Mouse (Mus musculus) kidney, postnatal 10 days (tissue): ENCODE measurements at regions not wholly inside any gene's neighbourhood (a gene's known extent, or its start where the extent isn't known, plus 50 kb on each side); places are given as distances from the start of the nearest gene placed in this dataset.
A peak's percentile ranks its signal among the peaks of the same experiment; 100 is the strongest.

Experiments used
- DNase-seq: peaks from one replicate; pipeline ENCODE4 v3.0.0; 2021; ENCODE audit warnings: mixed read lengths

DNA sequence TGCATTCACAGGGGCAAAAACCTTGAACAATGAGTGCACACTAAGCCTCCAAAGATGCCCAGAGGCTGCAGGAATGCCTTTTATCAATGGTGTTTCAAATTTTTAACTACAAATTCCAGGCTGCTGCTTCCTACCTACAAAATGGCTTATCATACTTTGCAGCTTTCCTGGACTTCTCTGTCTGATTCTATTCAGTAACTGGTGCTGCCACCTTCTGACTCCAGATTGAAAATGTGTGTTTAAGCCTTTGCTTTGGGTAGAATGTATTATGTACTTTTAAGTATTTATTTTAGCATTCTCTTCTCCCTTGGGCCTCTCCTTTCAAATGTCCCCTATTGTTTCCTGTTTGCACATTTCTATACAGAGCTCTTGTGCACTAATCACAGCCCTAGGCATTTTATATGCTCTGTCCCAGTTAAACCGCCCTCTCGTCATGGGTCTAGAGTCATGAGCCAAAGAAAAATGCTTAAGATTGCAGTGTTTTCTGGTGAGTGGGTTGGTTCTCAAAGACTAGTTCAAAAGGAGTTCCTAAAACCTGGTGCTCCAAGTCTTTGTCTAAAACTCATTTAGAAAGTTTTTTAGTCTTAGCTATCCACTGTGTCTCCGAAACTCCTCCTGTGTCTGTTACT lies 472.3 kb upstream of the Dpp10 start:
- peak; percentile 8 for DNase-seq

DNA sequence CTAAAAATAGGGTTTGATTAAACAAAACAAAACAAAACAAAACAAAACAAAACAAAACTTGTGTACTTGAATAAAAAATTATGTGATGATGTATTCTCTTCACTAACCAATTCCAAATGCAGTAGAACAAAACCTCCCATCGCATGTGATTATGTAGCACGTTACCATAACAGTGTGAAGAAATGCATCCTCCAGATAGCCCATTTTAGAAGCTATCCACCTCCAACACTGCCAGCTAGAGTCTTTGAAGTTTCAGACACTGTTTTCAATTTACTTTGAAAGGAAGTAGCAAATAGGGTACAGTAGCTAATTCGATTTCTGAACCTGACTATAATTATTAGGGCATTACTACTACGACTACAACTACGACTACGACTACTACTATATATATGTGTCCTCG lies 465.1 kb upstream of the Dpp10 start:
- DNase-seq = no peak

DNA sequence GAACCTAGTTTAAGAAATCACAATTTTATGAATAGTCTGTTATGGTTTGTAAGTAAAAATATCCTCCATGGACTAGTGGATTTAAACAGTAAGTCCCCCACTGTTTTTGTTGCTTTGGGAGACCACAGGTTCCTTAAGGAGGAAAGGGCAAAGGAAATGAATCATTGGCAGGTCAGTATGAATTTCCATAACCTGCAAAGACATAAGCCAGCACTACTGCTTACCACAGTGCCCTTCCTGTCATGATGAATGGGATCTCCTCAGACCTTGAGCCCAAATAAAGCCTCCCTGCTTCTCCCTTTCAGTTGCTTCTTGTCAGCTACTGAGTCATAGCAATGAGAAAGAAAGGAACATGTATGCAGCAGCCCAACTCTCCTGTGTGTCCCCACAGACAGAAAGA lies 443.1 kb upstream of the Dpp10 start:
- DNase-seq = no peak

DNA sequence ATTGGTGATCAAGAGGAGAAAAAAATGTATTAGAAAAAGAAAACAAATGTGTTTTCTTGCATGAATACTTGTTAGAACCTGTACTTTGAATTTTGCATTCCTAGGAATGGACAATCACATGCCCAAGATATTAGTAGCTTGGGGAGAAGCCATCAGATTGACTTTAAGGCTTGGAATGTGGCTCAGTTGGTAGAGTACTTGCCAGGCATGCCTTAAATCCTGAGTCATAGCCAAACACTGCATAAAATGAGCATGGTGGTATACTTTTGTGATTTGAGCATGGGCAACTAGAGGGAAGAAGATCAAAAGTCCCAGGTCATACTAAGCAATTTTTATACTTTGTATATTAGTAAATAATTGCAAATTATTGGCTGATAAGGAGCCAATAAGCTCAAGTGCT lies 442.6 kb upstream of the Dpp10 start:
- DNase-seq = no peak

DNA sequence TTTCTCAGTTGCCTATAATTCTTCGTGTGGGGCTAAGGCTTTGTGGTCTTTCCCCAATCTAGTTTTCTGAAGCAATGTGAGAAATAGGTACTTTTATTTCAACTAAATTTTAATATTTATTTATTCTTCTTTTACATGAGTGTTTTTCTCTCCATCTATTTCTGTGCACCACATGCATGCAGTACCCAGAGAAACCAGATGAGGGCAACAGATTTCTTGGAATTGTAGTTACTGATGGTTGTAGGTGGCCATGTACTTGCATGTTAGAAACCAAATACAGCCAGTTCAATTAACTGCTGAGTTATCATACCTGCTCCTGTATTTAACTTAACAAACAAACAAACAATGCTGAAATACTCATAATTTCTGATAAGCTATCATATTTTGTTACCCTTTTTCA lies 404.8 kb upstream of the Dpp10 start:
- DNase-seq = peak; percentile 26

DNA sequence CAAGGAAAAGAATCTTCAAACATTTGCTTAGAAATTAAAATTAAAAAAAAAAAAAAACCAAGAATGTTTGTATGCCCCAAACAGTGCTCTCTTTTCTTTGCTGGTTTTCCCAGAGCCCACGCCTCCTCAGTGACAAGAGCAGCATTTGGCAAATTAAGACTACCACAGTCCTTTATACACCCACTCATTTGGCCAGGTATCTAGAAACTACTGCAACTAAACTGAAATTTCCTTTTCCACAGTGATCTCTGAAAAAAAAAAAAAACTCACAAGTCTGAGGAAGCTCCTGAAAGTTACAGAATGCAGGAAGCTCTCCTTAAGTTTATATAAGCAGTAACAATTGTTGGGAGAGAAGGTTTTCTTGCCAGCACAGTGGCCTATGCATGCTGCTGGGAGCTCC lies 394.2 kb upstream of the Dpp10 start:
- DNase-seq = no peak

DNA sequence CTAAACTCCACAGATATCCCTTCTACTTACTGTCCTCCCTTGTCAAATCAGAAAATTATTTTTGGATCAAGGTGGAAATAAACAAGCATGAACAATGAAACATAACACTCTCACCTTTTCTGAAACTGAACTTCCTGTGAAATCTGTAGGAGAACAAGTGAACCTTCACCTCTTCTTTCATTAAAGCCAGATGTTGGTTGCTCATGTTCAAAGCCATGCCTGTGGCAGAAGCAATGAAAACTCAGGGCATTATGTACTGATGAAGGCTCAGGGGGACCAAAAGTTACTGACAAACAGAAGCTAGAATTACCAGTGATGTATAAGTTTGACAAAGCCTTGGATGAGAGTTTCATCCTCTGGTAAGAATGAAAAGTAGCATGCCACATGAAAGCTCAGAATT lies 390.5 kb upstream of the Dpp10 start:
- DNase-seq = no peak

DNA sequence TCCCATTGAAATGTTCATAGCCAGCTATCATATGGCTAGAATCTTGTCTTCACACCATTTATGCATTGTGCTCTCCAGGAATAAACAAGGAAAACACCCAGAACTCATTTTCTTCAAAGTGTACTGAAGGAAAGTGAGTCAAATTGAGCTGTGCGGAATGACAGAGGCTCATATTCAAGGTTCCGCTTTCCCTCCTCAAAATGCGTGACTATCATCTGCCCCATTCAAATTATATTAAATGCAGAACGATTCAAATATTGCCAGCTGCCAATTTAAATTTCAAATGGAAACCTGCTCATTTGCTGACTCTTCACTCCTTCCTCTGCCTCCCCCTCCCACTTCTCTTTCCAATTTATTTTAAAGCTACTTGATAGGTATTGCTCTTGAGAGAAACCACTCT lies 384.2 kb upstream of the Dpp10 start:
- DNase-seq = no peak

DNA sequence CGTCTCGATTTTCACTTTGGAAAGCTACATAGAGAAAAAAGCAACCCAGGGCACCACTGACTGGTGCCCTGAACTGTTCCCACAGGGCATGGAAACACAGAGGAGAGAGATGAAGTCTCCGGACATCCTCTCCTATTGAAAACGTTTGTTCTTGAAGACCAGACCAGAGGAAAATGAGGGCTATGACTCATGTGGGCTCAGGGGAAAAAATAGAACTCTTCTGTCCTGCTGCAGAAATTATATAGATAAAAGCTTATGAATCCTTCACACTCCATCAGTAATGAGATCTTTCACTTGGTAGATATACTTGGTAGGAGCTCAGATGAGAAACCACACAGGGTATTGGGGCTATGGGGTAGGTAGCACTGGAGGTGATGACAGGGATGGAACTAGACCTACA lies 371.4 kb upstream of the Dpp10 start:
- no peak for DNase-seq

DNA sequence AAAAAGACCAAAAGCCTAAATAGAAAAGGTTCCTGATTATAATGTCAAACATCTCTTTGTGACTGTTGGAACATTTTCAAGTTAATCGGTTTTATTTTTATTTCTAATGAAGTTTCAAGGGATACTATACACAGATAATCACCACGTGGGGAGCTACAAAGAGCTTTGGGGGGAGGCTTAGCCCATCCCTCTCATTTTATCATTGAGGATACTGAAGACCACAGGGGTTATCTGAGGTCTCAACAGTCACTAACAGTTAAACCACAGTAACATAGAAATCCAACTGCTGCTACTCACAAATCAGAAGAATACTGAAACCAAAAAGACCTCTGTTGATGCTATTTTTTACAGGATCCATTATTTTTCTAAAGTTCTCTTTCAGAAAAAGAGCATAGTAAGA lies 364.9 kb upstream of the Dpp10 start:
- no peak for DNase-seq

DNA sequence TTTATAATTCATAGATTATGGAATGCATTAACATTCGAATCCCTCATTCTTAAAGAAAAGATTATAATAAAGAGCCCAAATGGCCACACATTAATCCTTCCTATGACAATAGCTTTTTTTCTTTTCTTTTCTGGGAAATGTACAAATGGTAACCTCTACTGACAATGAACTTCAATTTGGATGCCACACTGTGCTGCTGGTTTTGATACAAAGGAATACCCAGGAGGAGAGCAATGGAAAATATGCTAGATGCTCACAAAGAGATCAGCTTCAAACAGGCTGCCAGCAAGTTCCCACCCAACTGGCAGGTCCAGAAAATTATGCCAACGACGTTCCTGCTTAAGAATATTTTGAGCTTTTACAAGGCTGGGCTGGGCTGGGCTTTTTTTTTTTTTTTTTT lies 364.4 kb upstream of the Dpp10 start:
- DNase-seq = no peak

DNA sequence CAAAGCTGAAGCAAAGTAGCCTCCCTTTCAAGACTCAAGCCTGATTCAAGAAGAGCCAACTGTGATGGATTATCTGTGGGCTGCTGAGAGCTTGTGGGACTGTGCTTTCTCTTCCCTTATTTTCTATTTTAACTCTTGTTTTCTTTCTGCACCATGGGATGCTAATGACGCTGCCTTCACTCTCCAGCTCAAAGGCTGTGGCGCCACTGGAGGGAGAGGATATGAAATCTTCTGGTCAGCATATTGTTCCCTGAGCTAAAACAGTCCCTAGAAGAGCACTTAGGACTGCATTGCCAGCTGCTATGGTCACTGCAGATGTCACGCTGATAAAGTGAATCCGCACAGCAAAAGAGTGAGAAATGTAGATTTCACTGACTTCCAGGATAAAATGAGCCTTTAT lies 324.2 kb upstream of the Dpp10 start:
- no peak for DNase-seq

DNA sequence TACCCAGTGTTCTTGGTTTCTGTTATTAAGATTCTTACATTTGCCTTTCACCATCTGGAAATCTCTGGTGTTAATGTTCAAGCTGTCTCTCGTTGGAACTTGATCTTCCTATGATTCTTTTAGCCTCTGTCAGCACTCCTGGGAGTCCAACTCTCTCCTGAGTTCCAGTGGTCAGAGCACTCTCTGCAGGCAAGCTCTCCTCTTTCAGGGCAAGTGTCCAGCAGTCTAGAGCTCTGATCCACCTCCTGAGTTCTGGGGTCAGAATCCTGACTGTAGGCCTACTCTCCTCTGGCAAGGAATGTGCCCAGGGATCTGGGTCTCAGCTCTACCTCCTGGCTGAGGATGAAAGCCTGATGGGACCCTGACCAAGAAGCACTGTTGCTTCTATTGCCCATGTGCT lies 303.1 kb upstream of the Dpp10 start:
- DNase-seq = peak; percentile 5

DNA sequence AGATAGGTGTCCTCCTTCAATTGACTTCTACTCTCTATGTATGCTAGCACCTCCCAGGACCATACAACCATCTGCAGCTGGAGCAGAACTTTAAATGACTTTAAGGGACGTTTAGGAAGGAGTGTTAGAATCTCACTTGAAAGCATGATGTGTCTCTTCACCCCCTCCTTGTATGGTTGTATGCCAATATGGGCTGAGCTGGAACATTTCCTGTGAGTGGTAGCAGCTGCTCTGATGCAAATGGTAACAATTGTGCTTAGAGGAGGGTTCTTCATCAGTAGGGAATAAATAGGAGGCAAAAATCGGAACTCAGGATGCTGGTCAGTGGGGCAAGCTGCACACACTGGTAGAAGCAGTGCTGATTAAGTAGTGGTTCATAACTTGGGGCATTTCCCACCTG lies 294.1 kb upstream of the Dpp10 start:
- peak; percentile 9 for DNase-seq

DNA sequence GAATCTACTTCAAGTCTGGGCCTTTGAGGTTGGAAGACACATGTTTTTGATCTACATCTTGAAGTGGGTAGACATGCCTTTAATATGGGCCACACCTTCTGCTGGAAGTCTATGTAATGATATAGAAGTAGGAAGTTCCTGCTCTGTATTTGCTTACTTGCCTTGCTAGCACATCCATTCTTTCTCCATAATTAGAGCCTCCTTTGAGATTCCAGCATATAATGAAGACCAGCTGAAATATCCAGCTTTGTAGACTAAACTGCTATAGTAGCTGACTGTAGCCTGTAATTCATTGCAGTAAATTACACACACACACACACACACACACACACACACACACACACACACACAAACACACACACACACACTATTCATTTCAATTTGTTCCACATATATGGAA lies 293.3 kb upstream of the Dpp10 start:
- DNase-seq = no peak

DNA sequence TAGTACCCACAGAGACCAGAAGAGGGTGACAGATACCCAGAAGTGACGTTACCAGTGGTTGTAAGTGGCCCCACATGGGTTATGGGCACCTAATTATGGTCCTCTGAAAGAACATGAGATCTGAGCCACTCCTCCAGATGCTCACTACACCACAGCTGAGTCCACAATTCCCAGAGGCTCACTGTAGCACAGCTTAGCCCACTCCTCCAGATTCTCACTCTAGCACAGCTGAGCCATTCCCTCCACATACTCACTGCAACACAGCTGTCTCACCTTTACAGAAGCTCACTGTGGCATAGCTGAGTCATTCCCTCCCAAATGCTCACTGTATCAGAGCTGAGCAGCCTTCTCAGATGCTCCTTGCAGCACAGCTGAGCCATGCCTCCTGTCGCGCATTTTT lies 286.9 kb upstream of the Dpp10 start:
- no peak for DNase-seq
